Comparison of ENCODE assay signal across 7 mouse cellular contexts in the genomic region with DNA sequence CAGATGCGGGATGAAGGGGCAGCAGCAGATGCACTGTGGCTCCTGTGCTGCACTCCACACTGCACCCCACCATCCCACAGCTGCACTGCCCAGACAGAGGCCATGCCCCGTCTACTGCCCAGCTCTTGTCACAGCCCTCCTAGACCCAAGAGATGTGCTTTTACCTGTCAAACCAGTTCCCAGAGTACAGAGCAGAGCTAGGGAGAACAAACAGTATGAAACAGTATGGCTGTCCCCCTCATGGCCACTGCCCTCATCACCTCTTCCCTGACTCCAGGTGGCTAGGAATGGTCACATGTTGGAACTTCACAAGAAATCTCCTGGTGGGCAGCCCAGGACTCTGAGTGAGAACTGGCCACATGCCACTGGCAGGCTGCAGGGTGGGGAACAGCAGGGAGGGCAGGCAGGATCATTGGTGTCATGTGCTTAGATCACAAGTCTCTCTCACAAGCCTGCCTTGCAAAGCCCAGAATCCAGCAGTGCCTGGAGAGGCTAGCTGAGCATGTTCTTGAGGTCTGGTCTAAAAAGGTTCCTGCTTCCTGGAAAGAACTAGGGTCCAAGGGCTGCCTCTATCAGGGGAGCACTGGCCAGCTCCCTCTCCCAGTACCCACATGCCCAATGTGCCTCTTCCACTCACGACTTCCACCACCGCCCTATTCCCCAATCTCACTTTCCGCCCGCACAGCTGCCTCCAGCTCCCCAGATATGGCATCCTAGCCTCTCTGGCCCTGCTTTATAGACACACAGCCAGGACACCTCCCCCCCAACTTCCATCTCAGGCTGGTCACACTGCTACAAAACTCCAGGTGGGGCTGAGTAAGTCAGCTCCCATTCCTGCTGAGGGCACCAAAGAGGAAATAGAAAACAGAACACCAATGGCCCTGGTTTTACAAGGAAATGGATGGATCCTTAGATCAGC. TPM values are rescaled to one million over a fixed set of nuclear protein-coding genes. Genes with fewer than 3 reads are reported as not detected.
DNase-seq lines count a peak whose midpoint lies in the region; ATAC-seq lines count a peak whose summit lies in the region.

No protein-coding gene starts in this region.

- peaks cover 13% of the 10 kb centered on the region for H3K4me1 ChIP-seq in kidney, embryonic 14.5 days (ENCODE audit: control insufficient read depth, insufficient read depth, low read length)

- H3K79me2 ChIP-seq in macrophage (ENCODE audit: inconsistent target) = peaks cover 85% of the 10 kb centered on the region

- H3K4me3 ChIP-seq in kidney, embryonic 14.5 days (ENCODE audit: low read length) = no peak overlapping the region
- no peak overlapping the region for H3K4me3 ChIP-seq in macrophage (ENCODE audit: inconsistent target)

- no peaks in the 10 kb centered on the region for H3K9me3 ChIP-seq in kidney, embryonic 14.5 days (ENCODE audit: control insufficient read depth, low read length)

- no peak for ATAC-seq in kidney, embryonic 14.5 days (ENCODE audit: low FRiP score, low TSS enrichment)
- peak; percentile 29 for ATAC-seq in erythroblast, adult 5-6 weeks (replicated peaks; ENCODE audit: low FRiP score, poor library complexity, severe bottlenecking)
- no peak for ATAC-seq in monocyte, adult 5-6 weeks (replicated peaks; ENCODE audit: insufficient number of reproducible peaks, low FRiP score, low TSS enrichment, poor library complexity, severe bottlenecking)

- WGBS in kidney, embryonic 14.5 days = 89% methylated on average over 6 of the region's 6 CpGs
- 97% methylated on average over 6 of the region's 6 CpGs for WGBS in macrophage (ENCODE audit: missing documents)

- no peaks in the 10 kb centered on the region for H3K27me3 ChIP-seq in kidney, embryonic 14.5 days (ENCODE audit: control insufficient read depth, insufficient read depth, low read length)

- peaks cover 17% of the 10 kb centered on the region for H3K36me3 ChIP-seq in kidney, embryonic 14.5 days (ENCODE audit: control insufficient read depth, insufficient read depth, low read length)
- 0 out of 2 replicates have a peak, but pooled peaks cover 4% of the 10 kb centered on the region for H3K36me3 ChIP-seq in macrophage (ENCODE audit: inconsistent target)

- intact Hi-C loops in heart, postnatal 36 days (cut with DNase I) = no loop called here

- no peak overlapping the region for H3K4me2 ChIP-seq in kidney, embryonic 14.5 days (replicated peaks; ENCODE audit: low read depth, low read length)

- DNase-seq in kidney, postnatal 14 days = peak; percentile 22
- DNase-seq in heart, postnatal 36 days = peak; percentile 23 to 43
- no peak for DNase-seq in MN1 (ENCODE audit: low spot score)

- H3K9ac ChIP-seq in kidney, embryonic 14.5 days (ENCODE audit: low read depth, low read length) = no peak overlapping the region

- H3K27ac ChIP-seq in kidney, embryonic 14.5 days (ENCODE audit: low read depth, low read length) = no peak overlapping the region
- H3K27ac ChIP-seq in macrophage = peak overlapping the region; percentile 40

RNA-seq across cellular contexts. Expression of gene Ppp1r37, which starts 4.6 kb away (rescaled TPM):
- polyA plus RNA-seq in kidney, embryonic 14.5 days (2014; fragmentation: Nextera tagmentation; extraction: Ambion mirVana) = 6.5 and 23.0 TPM in 2 replicates
- total RNA-seq in erythroblast, adult 5-6 weeks (2015; ENCODE audit: low replicate concordance) = 12.5 and 13.3 TPM in 2 replicates
- 22.9 and 37.9 TPM in 2 replicates for total RNA-seq in erythroblast, adult 5-6 weeks (2017; ENCODE audit: low replicate concordance)
- total RNA-seq in heart, postnatal 36 days (2021) = 10 to 100 TPM; 56.0 to 59.3 TPM
- total RNA-seq in macrophage (2018; cell fraction: chromatin; rRNA removed) = 10 to 100 TPM; 26.7 to 91.8 (median 50.8) TPM
- 10 to 100 TPM; 23.2 to 43.0 (median 33.0) TPM for total RNA-seq in macrophage (2018; cell fraction: cytosol; rRNA removed)
- total RNA-seq in macrophage (2018; cell fraction: nucleus; rRNA removed) = 10 to 100 TPM; 24.7 to 78.1 (median 45.1) TPM
- 21.4 to 34.9 TPM (median 23.9 TPM) in 3 replicates for polyA plus RNA-seq in macrophage (2018)
- 8.9 to 26.0 TPM (median 18.8 TPM) in 3 replicates for total RNA-seq in monocyte, adult 5-6 weeks (2017)

RNA-seq across cellular contexts. Expression of gene Zfp296, which starts 18.8 kb away (rescaled TPM):
- 0.33 and 0.68 TPM in 2 replicates for polyA plus RNA-seq in kidney, embryonic 14.5 days (2014; fragmentation: Nextera tagmentation; extraction: Ambion mirVana)
- total RNA-seq in erythroblast, adult 5-6 weeks (2015; ENCODE audit: low replicate concordance) = not detected in 2 replicates
- total RNA-seq in erythroblast, adult 5-6 weeks (2017; ENCODE audit: low replicate concordance) = 0.84 TPM in 1 of 2 replicates, not detected in the other
- under 1 TPM in 1 of 2 experiments, not detected in 1; 0.50 TPM for total RNA-seq in heart, postnatal 36 days (2021)
- total RNA-seq in macrophage (2018; cell fraction: chromatin; rRNA removed) = 1 to 10 TPM in 4 of 26 experiments, under 1 TPM in 9, not detected in 13; 0.53 to 1.5 (median 0.73) TPM
- under 1 TPM in 23 of 26 experiments, not detected in 3; 0.10 to 0.72 (median 0.20) TPM for total RNA-seq in macrophage (2018; cell fraction: cytosol; rRNA removed)
- total RNA-seq in macrophage (2018; cell fraction: nucleus; rRNA removed) = 1 to 10 TPM in 7 of 26 experiments, under 1 TPM in 11, not detected in 8; 0.29 to 2.0 (median 0.79) TPM
- 0.16 to 0.24 TPM in 2 of 3 replicates, not detected in the other for polyA plus RNA-seq in macrophage (2018)
- total RNA-seq in monocyte, adult 5-6 weeks (2017) = 4.2 to 8.9 TPM (median 5.1 TPM) in 3 replicates

RNA-seq across cellular contexts. Expression of gene Gemin7, which starts 19.2 kb away (rescaled TPM):
- polyA plus RNA-seq in kidney, embryonic 14.5 days (2014; fragmentation: Nextera tagmentation; extraction: Ambion mirVana) = 168 and 179 TPM in 2 replicates
- 32.0 and 46.7 TPM in 2 replicates for total RNA-seq in erythroblast, adult 5-6 weeks (2015; ENCODE audit: low replicate concordance)
- total RNA-seq in erythroblast, adult 5-6 weeks (2017; ENCODE audit: low replicate concordance) = 10.2 and 13.5 TPM in 2 replicates
- 10 to 100 TPM; 44.1 to 47.8 TPM for total RNA-seq in heart, postnatal 36 days (2021)
- 10 to 100 TPM in 10 of 26 experiments, 1 to 10 TPM in 16; 3.2 to 19.6 (median 8.9) TPM for total RNA-seq in macrophage (2018; cell fraction: chromatin; rRNA removed)
- total RNA-seq in macrophage (2018; cell fraction: cytosol; rRNA removed) = 10 to 100 TPM; 35.9 to 57.6 (median 43.0) TPM
- total RNA-seq in macrophage (2018; cell fraction: nucleus; rRNA removed) = 10 to 100 TPM in 23 of 26 experiments, 1 to 10 TPM in 3; 9.0 to 31.5 (median 19.9) TPM
- 16.9 to 46.6 TPM (median 40.7 TPM) in 3 replicates for polyA plus RNA-seq in macrophage (2018)
- 52.9 to 68.5 TPM (median 62.3 TPM) in 3 replicates for total RNA-seq in monocyte, adult 5-6 weeks (2017)

RNA-seq across cellular contexts. Expression of gene Nkpd1, which starts 40.6 kb away (rescaled TPM):
- 0.13 and 0.27 TPM in 2 replicates for polyA plus RNA-seq in kidney, embryonic 14.5 days (2014; fragmentation: Nextera tagmentation; extraction: Ambion mirVana)
- total RNA-seq in erythroblast, adult 5-6 weeks (2015; ENCODE audit: low replicate concordance) = not detected in 2 replicates
- total RNA-seq in erythroblast, adult 5-6 weeks (2017; ENCODE audit: low replicate concordance) = not detected in 2 replicates
- total RNA-seq in heart, postnatal 36 days (2021) = not detected
- total RNA-seq in macrophage (2018; cell fraction: chromatin; rRNA removed) = under 1 TPM in 2 of 26 experiments, not detected in 24; 0.33 to 0.51 TPM
- total RNA-seq in macrophage (2018; cell fraction: cytosol; rRNA removed) = not detected
- under 1 TPM in 1 of 26 experiments, not detected in 25; 0.25 TPM for total RNA-seq in macrophage (2018; cell fraction: nucleus; rRNA removed)
- polyA plus RNA-seq in macrophage (2018) = not detected in 3 replicates
- total RNA-seq in monocyte, adult 5-6 weeks (2017) = not detected in 3 replicates

RNA-seq across cellular contexts. Expression of gene Clasrp, which starts 46.0 kb away (rescaled TPM):
- 44.3 and 48.4 TPM in 2 replicates for polyA plus RNA-seq in kidney, embryonic 14.5 days (2014; fragmentation: Nextera tagmentation; extraction: Ambion mirVana)
- 0.96 and 2.3 TPM in 2 replicates for total RNA-seq in erythroblast, adult 5-6 weeks (2015; ENCODE audit: low replicate concordance)
- 14.9 and 21.9 TPM in 2 replicates for total RNA-seq in erythroblast, adult 5-6 weeks (2017; ENCODE audit: low replicate concordance)
- total RNA-seq in heart, postnatal 36 days (2021) = 10 to 100 TPM; 16.0 to 16.8 TPM
- 100 to 1,000 TPM in 23 of 26 experiments, 10 to 100 TPM in 3; 86.3 to 338 (median 198) TPM for total RNA-seq in macrophage (2018; cell fraction: chromatin; rRNA removed)
- total RNA-seq in macrophage (2018; cell fraction: cytosol; rRNA removed) = 10 to 100 TPM in 14 of 26 experiments, 1 to 10 TPM in 12; 6.3 to 19.3 (median 10.5) TPM
- 100 to 1,000 TPM in 6 of 26 experiments, 10 to 100 TPM in 20; 28.7 to 156 (median 67.4) TPM for total RNA-seq in macrophage (2018; cell fraction: nucleus; rRNA removed)
- polyA plus RNA-seq in macrophage (2018) = 14.0 to 24.9 TPM (median 16.3 TPM) in 3 replicates
- total RNA-seq in monocyte, adult 5-6 weeks (2017) = 43.4 to 59.5 TPM (median 53.5 TPM) in 3 replicates
